Mouse (Mus musculus) cerebellum, postnatal 14 days (tissue): ENCODE data around the gene AI413582.

ENCODE experiments used
- DNase-seq, 2 experiments: peaks; one replicate each; pipeline ENCODE4 v3.0.0; 2021; ENCODE audit warnings: mixed read lengths in 2 of 2

AI413582 gene

DNA sequence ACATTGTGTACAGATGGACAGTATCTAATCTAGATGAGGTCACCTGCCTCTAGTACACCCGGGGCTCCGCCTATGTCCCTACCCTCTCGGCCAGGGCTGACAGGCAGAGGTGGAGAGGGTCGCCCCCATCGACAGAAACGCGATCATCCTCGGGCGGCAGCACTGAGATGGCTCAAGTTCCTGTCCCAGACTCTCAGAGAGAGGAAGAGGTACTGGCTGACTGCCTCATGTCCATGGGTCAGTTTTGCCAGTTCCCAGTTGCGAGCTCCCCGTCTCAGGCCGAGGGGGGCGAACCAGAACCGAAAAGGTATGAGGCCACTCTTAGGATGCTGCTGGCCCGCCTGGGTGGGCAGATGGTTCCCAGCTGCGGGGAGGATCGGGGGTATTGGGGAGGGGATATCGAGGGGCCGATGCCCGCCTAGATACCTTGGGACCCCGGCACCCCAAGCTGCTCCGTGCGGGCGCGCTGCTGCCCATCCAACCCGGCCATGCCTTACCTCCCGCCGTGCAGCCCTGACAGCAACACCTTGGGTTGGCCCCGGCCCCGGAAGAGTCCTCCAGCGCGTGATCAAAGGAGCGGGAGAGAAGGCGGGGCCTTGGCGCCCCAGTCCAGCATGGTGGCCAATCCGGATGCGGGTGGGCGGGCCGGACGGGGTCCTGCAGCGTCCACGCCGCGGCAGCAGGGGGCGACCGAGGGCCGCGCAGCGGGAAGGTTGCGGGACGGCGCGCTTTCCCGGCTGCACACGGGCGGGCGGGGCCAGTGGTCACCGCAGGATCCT is at the start of gene AI413582:
AI413582 (minus strand) TSS at position 594 of the 779 bp plus-strand sequence.
- DNase-seq = peak; percentile 99 to 100

DNA sequence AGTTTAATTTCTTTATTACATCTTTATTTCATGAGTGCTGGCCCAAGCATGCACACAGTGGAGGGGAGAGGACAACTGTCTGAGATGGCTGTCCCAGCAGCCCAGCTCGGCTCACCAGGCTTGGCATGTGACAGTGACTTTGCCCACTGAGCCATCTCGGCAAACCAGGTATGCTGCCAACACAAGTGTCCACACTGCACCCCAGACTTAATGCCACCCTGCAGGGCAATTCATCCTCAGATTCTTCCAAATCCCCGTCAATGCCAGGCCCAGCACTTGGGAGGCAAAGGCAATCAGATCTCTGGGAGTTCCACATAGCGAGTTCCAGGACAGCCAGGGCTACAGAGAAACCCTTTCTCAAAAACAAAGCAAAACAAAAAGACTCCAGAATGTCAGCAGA is 47.5 kb upstream of the AI413582 start:
- DNase-seq = peak in 1 of 2 experiments; percentile 65

DNA sequence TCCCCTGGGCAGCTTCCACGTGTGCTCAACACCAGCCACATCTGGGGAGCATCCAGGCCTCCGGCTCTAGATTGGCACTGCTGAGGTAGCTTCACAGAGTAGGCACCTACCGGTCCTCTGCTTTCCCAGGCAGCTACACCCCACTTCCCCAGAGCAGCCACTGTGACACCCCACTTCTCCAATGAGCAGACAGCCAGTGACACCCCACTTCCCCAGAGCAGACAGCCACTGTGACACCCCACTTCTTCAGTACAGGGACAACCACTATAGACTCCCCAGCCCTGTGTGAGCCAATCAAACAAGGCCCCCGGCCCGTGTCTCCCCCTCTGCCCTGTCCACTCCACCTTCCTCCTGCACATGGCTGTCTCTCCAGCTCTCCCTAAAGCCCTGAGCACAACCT is 46.4 kb upstream of the AI413582 start:
- DNase-seq = no peak

DNA sequence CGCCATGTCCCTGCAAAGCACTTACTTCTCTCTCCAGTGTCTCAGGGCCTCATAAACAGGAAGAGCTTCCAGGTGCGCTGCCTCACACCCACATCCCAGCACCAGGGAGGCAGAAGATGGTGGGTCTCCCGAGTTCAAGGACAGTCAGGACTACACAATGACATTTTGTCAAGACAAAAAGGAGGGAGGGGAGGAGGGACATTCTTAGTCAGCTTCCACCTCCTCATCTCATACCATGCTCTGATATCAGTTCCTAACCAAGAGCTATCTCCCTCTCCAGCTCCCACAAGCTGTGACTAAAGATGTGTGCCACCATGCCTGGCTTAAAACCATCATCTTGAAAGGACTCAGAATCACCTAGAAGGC is 45.9 kb upstream of the AI413582 start:
- DNase-seq = no peak

DNA sequence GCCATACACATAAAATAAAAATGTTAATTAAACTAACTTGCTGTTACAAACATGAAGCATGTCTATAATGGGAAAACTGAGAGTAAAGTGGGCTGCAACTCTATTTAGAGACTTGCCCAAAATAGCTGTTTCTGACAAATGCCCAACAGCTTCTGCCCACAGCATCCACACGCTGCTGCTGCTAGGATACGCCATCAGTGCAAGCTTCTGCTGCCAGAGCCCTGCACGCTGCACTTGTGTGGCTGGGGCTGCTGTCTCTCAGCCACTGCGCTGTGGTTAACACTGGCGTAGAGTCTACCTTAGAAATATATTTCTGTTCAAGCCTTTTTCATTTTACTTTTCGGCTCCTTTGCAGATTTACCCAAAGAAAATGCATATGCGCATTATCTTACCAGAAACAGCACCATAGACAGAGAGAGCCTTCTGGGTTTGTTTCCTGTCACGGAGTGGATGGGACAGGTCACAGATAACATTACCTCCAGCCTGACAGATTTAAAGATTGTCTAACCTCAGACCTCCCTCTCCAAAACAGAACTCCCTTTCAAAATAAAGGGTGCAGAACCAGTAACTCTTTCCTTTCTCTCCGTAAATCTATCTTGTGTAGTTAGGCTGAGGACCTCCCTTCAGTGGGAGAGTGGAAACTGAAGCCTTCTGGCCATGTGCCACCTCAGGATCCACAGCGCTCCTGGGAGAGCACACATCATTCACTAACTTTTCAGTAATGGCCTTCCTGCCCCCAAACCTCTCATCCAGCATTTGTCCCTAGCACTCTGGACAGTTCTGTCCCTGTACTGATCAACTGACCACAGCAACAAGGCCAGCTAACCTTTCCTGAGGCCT is 45.3 kb upstream of the AI413582 start:
- DNase-seq = peak in 1 of 2 experiments; percentile 45

DNA sequence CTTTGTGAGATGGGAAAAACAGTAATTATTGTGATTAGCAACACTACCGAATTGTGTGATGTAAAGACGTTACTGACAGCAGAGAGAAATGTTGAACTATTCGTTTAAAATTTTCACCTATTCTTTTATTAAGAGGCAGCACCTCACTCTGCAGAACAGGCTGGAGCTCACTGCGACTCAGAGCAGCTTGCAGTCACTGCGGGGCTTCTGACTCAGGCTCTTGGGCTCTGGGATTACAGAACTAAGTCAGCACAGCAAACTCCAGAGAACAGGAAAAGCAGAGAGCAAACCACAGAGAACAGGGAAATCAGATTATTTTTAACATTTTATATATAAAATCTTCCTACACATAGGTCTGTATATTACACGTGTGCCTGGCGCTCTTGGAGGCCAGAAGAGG is 44.0 kb upstream of the AI413582 start:
- DNase-seq = no peak

DNA sequence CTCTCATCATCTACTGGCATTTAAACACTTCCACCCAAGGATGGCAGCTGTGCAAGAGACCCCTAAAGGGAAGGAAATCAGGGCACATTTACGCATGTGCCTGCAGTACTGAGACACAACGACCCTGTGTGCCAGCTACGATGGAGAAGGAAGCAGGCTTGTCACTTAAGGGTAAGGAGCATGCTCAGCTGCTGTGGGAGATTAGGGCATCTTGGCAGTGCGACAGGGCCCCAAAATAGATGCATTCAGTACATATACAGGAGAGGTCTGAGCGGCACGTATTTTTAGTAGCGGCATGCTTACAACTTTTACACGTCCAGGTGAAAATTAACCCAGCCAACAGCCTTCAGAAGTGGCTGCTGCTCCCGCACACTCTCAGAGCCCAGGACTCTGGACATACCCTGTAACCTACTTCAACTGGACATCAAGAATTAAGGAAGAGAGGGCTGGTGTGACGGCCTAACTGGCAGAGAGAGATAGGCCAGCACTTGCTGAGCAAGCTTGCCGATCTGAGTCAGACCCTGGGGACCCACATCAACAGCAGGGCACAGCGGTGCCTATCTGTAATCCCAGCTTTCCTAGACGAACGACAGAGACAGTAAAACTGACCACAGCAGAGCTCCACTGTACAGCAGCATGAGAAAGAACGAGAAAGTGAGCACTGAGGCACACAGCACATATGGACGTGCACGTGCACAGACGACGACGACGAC is 38.1 kb upstream of the AI413582 start:
- no peak for DNase-seq

DNA sequence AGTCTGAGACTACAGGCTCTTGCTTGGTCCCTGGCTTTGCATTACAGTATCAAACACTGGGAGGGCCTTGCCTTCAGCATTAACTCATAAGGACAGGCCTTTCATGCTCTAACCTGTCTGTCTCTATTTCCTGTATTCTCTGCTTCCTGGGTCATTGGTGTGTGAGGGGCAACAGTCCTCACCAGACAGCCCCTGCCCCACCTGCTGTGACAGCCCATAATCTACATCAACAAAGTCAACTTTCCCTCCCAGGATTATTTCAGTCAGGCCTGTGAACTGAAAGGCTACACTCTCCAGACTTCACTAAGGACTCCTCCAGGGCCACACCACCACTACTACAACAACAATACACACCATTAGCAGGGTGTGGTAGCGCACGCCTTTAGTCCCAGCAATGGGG is 37.5 kb upstream of the AI413582 start:
- no peak for DNase-seq

DNA sequence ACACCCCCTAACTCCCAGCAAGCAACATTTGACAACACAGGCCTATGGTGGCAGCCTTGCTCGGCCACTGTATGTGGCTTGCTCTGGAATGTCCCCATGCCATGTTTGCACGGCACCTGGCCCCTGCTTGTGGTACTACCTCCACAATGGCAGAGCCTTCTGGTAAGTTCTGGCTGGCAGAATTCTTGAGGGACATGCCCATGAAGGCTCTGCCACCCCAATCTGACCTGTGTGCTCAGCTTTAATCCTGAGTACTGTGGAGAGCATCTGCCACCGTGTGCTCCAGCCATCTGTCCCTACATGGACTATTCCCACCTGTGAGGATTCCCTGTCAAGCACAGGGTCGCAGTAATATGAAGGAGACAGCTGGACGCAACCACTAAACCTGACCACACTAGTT is 35.3 kb upstream of the AI413582 start:
- peak; percentile 52 to 77 for DNase-seq

DNA sequence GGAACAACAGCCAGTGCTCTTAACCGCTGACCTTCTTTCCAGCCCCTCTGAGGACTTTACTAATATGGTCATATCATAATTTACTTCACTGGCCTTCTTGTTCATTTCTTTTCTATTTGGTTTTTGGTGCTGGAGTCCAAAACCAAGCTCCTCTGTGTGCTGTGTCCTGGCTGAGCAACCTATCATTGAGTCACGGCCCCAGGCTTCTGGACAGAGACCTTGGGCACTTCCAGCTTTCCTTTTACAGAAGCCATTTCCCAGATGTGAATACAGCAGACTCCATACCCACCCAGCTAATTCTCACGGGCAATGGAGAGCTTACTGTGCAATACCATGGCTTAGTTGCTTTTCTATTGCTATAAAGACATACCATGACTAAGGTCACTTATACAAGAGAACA is 34.7 kb upstream of the AI413582 start:
- no peak for DNase-seq

DNA sequence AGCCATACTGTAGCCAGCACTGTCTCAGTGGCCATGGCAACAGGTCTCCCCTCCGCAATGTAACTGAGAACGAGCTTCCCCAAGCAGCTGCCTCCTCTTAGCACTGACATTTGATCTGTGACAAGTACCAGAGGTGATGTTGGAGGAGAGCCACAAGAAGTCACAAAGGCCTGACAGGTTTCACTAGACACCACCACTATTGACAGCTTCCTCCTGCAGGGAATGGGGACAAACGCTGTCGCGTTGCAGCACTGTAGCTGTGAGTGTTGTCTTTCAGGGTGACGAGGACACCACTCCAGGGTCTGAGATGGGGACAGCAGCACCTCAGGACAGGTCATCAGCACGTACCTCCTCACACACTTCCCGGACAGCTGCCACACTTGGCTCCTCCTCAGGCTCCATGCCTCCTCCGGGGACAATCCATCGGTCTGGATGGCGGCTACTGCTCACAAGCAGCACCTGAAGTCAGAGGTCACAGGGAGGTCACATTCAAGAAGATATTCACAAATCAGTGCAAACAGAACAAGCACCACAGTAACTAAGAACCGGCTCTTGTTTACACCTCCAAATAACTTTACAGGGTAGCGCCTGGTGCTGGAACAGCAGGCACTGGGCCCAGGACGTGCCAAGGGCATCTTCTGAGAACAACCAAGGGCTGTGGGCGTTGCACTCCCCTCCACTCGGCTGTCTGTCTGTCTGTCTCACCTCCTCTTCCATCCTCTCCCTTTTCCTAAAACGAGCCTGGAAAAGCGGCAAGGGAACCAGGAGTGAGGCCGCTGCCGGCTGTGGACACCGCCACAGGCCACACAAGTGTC is 31.0 kb upstream of the AI413582 start:
- DNase-seq = no peak

DNA sequence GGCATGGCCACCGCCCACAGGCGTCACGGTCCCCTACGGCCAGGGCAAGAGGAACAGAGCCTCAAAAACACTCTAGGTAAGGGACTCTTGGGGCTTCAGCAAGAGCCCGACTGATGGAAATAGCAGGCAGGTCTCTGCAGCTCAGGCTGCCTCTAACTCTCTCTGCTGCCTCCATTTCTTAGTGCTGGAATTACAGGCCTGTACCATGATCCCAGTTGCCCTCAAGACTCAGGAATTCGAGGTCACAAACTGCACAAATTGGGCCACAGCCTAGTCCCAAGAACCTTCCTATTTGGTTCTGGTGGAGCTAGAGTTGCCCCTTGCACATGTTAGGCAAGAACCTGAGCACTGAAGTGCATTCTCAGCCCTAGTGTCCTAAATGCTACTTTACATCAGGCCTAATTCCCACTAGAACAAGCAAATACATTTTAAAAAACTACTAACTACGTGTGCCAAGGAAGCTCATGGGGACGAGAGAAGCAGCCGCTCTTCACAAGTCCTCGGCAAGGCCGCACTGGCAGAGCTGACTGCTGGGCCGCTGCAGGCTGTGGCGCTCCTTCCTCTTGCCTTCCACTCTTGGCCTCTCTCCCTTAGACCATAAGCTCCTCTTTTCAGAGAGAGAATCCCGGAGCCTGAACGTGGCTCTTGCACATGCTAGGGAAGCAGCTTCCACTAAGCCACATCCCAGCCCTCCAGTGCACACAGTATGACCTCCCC is 30.3 kb upstream of the AI413582 start:
- DNase-seq = no peak

DNA sequence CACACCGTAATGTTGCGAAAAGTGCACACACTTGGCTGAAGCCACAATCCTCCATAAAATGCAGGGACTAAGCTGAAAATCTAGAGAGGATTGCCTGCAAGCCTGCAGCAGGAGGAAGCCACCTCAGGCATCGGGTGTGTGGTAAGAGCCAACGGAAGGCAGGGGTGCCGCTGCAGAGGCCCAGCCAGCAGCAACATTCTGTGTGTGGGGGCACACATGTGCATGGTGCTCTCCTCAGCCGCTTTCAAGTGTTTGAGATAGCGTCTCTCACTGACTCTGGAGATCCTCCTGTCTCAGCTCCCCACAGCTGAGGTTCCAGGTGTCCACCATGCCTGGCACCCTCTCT is 27.0 kb upstream of the AI413582 start:
- DNase-seq = no peak

DNA sequence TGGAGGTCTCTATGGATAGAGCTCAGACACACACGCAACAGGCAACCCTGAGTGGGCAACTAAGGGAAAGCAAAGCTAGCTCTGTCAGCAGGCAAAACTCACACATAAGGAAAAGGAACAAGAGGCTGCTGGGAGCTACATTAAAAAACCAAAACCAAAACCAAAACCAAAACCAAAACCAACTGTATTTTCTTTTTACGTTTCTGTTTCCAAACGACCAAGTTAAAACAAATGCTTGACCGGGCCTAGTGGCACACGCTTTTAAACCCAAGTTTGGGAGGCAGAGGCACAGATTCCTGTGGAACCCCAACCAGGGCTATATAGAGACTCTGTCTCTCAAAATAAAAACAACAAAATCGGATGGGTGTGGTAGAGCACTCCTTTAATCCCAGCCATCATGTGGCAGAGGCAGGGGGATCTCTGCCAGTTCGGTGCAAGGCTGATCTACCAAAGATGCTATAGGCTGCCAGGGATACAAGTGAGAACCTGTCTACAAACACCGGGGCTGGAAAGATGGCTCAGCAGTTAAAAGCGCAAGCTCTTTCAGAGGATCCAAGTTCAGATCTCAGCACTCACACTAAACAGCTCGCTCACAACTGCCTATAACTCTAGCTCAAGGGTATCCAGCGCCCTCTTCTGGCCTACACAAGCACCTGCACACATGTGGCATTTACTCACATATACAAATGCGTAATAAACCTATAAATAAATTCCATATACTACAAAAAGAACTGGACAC is 26.4 kb upstream of the AI413582 start:
- no peak for DNase-seq

DNA sequence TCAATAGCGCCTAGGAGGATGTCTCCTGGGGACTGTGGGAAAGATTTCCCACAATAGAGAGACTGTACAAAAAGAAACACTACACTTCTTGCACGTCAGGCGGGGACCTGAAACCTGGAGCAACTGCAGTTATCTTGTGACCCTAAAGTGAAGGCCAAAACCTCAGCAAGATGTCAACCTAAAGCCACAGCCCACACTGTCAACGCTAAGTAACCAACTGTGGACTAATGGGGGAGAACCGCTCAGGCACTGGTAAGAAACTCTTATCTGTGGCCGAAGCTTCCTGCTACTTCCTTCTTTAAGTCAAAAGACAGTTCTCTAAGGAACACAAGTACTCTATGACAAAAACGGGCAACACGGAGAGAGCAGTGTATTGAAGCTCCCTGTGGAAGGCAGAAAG is 22.7 kb upstream of the AI413582 start:
- DNase-seq = no peak

DNA sequence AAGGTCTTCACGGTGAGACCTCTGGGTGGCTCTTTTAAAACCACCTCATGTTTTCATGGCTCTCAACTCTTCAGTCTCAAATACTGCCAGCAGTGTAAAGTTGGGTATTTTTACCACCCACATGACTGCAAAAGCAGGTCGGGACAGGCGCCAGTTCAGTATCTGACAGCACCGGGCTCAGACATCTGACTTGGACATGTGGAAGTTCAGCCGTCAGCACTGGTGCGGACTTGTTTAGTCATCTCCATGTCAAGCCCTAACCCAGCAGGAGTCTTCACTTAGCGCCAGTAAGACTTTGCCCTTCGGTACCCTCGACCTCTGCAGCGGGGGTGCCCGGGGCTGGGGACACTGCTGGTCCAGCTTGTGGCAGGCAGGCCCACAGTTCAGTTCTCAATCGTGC is 21.7 kb upstream of the AI413582 start:
- no peak for DNase-seq

DNA sequence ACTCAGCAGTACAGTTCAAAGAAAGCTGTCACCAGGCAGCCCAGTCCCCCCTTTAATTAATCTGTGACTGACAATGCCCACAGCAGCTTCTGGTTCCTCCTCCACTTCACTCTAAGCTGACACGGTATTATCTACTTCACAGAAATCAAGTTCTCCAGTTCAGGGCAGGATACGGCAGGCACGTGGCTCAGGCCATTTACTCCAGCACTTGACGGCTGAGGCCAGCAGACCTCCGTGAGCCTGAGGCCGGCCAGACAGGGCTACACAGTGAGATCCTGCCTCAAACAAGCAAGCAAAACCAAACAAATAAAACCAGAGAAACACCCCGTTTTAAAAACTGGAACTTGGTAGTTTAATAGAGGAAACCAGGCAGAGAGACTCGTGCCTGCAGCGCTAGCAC is 21.1 kb upstream of the AI413582 start:
- no peak for DNase-seq

DNA sequence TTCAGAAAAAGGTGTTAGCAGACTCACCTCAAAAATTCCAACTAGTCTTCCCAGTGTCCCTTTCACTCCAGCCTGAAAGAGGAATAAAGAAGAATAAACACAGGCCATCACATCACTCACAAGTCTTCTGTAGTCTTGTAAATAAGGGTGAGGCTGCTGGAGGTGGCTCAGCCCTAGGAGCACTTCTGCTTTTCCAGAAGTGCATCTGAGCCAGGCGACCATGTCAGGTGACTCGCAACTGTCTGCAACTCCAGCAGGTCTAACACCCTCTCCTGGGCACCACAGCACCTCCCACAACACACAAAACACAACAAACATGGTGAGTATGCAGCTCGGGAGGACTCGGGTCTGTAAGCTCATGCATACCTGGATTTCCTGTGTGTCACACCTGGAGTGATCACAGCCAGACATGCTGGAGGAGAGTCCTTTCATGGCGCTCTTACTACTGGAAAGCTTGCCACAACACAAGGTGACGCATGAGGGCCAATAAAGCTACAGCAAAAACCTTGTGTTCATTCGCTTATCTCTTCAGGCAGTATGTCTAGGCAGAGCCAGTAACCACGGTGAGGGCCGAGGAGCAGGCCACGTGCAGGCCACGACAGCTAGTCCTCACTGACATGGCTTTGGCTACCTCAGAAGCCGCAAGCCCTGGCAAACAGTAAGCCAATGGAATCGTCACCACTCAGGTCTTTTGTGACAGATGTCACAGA is 17.8 kb upstream of the AI413582 start:
- no peak for DNase-seq

DNA sequence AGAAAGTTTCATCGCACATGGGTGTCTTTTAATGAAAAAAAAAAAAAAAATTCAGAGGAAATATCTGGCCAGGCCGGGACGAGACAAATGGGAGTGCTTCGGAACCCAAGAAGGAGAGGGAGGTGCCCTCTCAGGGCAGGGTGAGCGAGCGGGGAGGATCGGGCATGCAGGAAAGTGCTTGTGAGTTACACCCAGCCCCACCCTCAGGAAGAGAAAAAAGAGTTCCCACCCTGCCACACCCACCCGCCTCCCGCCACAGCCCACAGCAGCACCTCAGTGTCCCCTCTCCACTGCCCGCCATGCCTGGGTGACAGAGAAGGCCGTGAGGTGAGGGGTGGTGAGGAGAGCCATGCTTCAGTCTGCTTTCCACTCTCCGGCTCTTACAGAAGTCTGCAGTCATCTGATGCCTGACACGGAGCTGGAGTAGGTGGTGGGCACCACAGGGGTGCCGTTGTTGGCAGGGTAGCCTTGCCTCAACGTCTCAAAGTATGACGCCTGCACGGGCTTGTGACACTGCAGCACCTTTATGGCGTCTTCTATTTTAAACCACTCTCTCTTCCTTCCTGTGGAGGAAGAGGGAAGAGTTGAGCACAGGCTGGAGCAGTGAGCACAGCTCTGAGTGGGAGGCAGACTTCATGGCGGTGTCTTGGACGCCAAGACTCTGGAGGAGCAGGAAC is 15.0 kb upstream of the AI413582 start:
- no peak for DNase-seq

DNA sequence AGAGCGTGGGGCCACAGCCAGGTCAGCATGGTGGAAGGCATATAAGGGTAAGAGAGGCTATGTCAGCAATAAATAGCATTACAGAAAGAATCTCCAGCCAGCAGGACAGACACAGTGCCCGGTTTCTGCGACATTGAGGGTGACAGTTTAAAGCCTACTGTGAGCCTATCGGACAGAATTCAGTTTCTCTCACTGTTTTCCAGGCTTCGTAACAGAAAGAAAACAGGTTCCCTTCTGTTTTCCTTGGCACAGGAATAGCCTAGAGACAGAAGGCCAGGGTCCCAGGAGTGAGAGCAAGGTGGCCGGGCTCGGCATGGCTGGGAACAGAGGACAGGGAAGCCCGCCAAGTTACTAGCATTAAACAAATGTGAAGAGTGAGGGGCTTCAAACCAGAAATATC is 14.3 kb upstream of the AI413582 start:
- DNase-seq = peak; percentile 82 to 90
